Mouse (Mus musculus): ENCODE measurements around the gene Dis3. TPM values are rescaled to one million over a fixed set of nuclear protein-coding genes. Genes with fewer than 3 reads are reported as not detected.
A peak's percentile ranks its signal among the peaks of the same experiment; 100 is the strongest.

Gene Dis3
- 13.5 and 16.3 TPM in 2 replicates for total RNA-seq (2014; rRNA removed)
- polyA plus RNA-seq (2015; fragmentation: Nextera tagmentation; extraction: Ambion mirVana), result 25.7 and 26.1 TPM in 2 replicates

DNA sequence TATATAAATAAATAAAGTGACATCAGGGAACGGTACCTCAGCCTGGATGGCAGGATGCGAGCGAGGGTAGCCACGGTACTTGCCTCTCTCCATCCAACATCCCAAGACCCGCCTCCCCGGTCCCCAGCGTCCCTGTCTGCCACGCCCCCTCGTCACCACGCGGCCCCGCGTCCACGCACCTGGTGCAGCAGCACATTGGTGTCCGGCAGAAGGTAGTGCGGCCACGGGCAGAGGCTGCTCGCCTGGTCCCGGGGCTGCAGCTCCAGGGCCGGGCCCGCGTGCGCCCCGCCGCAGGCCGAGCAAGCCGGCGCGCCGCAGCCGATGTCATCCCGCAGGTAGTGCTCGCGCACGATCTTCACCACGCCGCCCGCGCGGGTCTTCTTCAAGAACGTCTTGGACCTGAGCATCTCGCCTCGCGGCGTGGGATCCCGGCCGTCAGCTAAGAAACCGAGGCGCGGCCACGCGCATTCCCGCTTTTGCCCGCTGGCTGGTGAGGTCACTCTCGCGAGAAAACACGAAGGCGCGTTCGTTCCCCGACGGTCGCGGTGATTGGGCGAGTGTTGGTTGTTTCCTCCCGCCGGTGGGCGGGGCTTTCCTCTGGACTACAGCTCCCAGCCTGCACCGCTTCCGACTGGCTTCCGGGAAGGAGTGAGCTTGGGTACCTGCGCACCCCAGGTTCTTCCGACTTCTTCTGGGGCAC lies at the start of gene Dis3, which contains the start of gene Pibf1:
Gene Dis3, minus strand, starts transcription at position 504 of the 700 bp plus-strand sequence.
Gene Pibf1, plus strand, starts transcription at position 158 of the 700 bp plus-strand sequence.
- H3K27me3 ChIP-seq (ENCODE audit: insufficient read depth, low read length), result no peaks in the 10 kb centered on the region
- peak within 1 kb of the TSS; percentile 76 for H3K4me2 ChIP-seq (ENCODE audit: low read depth, low read length)
- peak within 1 kb of the TSS; percentile 94 for H3K4me3 ChIP-seq (ENCODE audit: low read length)
- TF ChIP-seq CTCF (IDR thresholded peaks at IDR 0.05; ENCODE audit: low read depth), result no peak
- peak within 1 kb of the TSS; percentile 90 for H3K9ac ChIP-seq (replicated peaks; ENCODE audit: low read length)
- H3K4me1 ChIP-seq (ENCODE audit: insufficient read depth, low read length), result 0 out of 2 replicates have a peak, but pooled peaks cover 3% of the 10 kb centered on the region
- under 1% methylated on average over 73 of the region's 73 CpGs for WGBS
- H3K9me3 ChIP-seq (ENCODE audit: low read length), result no peaks in the 10 kb centered on the region
- peak; percentile 99 for ATAC-seq
- DNase-seq (ENCODE audit: low spot score), result peak; percentile 100
- peak within 1 kb of the TSS; percentile 93 for H3K27ac ChIP-seq
- peaks cover 17% of the 10 kb centered on the region; the same call in 1 of the 2 replicates for H3K36me3 ChIP-seq (ENCODE audit: insufficient read depth, low read length)

DNA sequence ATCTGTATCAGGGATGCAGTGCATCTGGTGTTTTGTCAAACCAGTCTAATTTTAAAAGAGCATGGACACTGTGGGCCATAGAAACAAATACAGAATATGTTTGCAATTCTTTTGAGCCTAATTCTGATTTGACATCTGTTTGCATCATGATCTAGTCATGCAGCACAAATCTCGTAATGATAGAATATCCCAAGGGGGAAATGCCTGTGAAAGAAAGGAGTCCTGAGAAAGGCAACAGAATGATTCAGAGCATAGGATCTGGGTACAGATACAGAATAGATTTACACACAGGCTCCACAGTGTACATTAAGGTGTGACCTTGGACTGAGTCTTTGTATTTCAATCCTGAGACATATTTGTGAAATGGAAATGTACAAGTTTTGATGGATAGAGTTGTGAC lies 47.3 kb upstream of the Dis3 start:
- no peak for DNase-seq (ENCODE audit: low spot score)

DNA sequence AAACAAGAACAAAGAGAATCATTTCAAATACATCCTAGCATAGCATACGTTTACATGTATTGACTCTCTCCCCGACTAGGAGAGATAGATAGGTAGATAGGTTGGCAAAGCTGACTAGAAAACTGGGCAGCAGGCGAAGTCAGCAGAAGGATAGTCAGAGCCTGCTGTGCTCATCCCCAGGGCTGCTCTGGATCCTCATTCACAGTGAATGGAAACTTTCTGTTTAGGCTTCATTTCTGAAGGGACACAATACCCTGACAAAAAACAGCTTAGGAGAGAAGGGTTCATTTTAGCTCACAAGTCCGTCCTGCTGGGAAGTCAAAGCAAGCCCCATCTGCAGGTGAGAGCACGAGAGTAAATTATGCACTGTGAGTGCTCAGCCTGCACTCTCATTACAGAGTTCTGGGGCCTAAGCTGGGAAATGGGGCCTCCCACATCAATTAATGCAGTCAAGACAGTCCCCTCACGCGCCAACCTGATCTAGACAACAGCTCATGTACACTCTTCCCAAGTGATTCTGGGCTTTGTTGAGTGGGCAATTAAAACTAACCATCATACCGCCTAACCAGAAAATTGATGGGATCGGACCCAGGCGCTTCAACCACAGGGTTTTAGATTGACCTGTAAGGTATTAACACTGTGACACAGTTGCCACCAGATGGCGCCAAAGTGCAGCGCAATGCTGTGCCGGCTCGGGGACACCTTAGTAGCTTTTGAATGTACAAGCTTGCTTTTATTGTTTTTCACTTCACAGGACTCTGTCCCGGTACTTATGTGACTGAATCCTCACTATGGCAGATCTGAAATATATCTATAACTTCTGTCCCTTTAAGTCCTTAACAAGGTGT lies 42.4 kb upstream of the Dis3 start:
- Histone ChIP-seq H3K4me3 (ENCODE audit: low read length) (no peak overlapping the region), H3K9me3 (ENCODE audit: low read length) (no peaks in the 10 kb centered on the region), H3K4me1 (ENCODE audit: insufficient read depth, low read length) (no peaks in the 10 kb centered on the region), H3K9ac (replicated peaks; ENCODE audit: low read length) (no peak overlapping the region), H3K36me3 (ENCODE audit: insufficient read depth, low read length) (peaks cover under 1% of the 10 kb centered on the region; the same call in 1 of the 2 replicates), H3K27ac (no peak overlapping the region), H3K27me3 (ENCODE audit: insufficient read depth, low read length) (no peaks in the 10 kb centered on the region), H3K4me2 (ENCODE audit: low read depth, low read length) (no peak overlapping the region)
- DNase-seq (ENCODE audit: low spot score) (peak; percentile 93), ATAC-seq (peak; percentile 92)
- WGBS, result 20% methylated on average over 15 of the region's 15 CpGs
- peak; percentile 95 for TF ChIP-seq CTCF (IDR thresholded peaks at IDR 0.05; ENCODE audit: low read depth)

More for the DNA sequence above, 47.3 kb upstream of the Dis3 start:
- TF ChIP-seq CTCF (IDR thresholded peaks at IDR 0.05; ENCODE audit: low read depth), result no peak
- no peak for ATAC-seq
- no peak overlapping the region for H3K4me3 ChIP-seq (ENCODE audit: low read length)
- WGBS, result 45% methylated on average over 1 of the region's 1 CpGs
- H3K4me2 ChIP-seq (ENCODE audit: low read depth, low read length), result no peak overlapping the region
- no peaks in the 10 kb centered on the region for H3K27me3 ChIP-seq (ENCODE audit: insufficient read depth, low read length)
- no peaks in the 10 kb centered on the region for H3K4me1 ChIP-seq (ENCODE audit: insufficient read depth, low read length)
- no peak overlapping the region for H3K9ac ChIP-seq (replicated peaks; ENCODE audit: low read length)
- no peaks in the 10 kb centered on the region for H3K36me3 ChIP-seq (ENCODE audit: insufficient read depth, low read length)
- H3K27ac ChIP-seq, result no peak overlapping the region
- H3K9me3 ChIP-seq (ENCODE audit: low read length), result no peaks in the 10 kb centered on the region

DNA sequence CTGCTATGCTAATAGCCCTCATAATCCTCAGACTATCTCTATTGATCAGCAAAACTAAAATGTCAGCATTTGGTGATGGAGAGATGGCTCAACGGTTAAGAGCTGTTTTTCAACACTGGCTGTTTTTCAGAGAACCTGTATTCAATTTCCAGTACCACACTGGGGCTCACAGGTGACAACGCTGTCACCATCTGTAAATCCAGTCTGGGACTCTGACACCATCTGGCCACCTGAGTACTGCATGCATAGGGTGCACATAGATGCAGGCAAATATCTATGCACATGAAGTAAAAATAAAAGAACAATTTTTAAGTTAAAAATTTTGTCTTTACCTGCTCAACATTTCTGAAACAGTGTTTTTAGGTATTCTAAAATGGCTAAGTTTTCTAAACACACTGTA lies 40.5 kb upstream of the Dis3 start:
- DNase-seq (ENCODE audit: low spot score), result no peak
- no peak overlapping the region for H3K27ac ChIP-seq
- WGBS, result 91% methylated on average over 2 of the region's 2 CpGs
- H3K9ac ChIP-seq (replicated peaks; ENCODE audit: low read length), result no peak overlapping the region
- H3K36me3 ChIP-seq (ENCODE audit: insufficient read depth, low read length), result peaks cover 5% of the 10 kb centered on the region; the same call in 1 of the 2 replicates
- ATAC-seq, result no peak
- H3K4me3 ChIP-seq (ENCODE audit: low read length), result no peak overlapping the region
- H3K27me3 ChIP-seq (ENCODE audit: insufficient read depth, low read length), result no peaks in the 10 kb centered on the region
- H3K4me2 ChIP-seq (ENCODE audit: low read depth, low read length), result no peak overlapping the region
- H3K9me3 ChIP-seq (ENCODE audit: low read length), result no peaks in the 10 kb centered on the region
- no peak for TF ChIP-seq CTCF (IDR thresholded peaks at IDR 0.05; ENCODE audit: low read depth)
- H3K4me1 ChIP-seq (ENCODE audit: insufficient read depth, low read length), result no peaks in the 10 kb centered on the region

DNA sequence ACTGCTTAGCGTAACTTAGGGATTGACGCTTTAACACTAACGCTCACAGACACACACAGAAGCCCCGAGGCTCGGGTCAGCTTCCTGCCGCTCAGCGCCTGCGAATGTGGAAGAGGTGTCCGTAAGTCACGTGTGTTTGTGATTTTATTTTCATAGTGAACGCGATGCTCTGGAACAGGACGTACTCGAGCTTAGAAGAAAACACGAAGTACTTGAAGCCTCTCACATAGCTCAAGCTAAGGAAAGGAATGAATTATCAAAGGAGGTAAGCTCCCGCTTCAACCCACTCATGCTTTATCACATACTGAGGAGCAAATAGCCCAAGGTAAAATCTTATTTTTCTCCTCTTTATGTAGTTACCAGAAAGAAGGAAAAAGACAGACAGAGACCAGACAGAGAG lies 36.7 kb upstream of the Dis3 start:
- Histone ChIP-seq H3K4me3 (ENCODE audit: low read length) (no peak overlapping the region), H3K36me3 (ENCODE audit: insufficient read depth, low read length) (peaks cover 10% of the 10 kb centered on the region; the same call in 1 of the 2 replicates), H3K27me3 (ENCODE audit: insufficient read depth, low read length) (no peaks in the 10 kb centered on the region), H3K4me1 (ENCODE audit: insufficient read depth, low read length) (no peaks in the 10 kb centered on the region), H3K27ac (no peak overlapping the region), H3K9ac (replicated peaks; ENCODE audit: low read length) (no peak overlapping the region), H3K9me3 (ENCODE audit: low read length) (no peaks in the 10 kb centered on the region), H3K4me2 (ENCODE audit: low read depth, low read length) (no peak overlapping the region)
- ATAC-seq, result no peak
- DNase-seq (ENCODE audit: low spot score), result no peak
- 93% methylated on average over 16 of the region's 16 CpGs for WGBS
- no peak for TF ChIP-seq CTCF (IDR thresholded peaks at IDR 0.05; ENCODE audit: low read depth)

DNA sequence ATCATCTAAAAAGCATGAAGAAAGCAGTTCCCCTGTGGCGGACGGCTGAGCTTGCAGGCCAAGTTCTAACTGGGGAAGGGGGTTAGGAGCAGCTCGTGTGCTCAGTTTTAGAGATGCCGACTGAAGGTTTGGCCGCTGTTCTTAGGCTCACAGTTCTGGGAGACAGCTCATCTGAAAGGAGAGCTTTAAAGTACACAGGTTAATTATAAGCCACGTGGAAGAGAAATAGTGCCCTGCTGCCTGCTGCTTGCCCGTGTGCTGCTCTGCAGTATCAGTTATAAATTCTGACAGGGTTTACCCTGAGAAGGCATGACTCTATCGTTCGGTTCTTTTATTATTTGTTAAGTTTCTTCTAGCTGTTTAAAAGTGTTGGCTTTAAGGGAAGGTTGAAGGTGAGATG lies 36.2 kb upstream of the Dis3 start:
- no peak overlapping the region for H3K9ac ChIP-seq (replicated peaks; ENCODE audit: low read length)

More for the DNA sequence above, 36.2 kb upstream of the Dis3 start:
- Histone ChIP-seq H3K9me3 (ENCODE audit: low read length) (no peaks in the 10 kb centered on the region), H3K27me3 (ENCODE audit: insufficient read depth, low read length) (no peaks in the 10 kb centered on the region), H3K4me1 (ENCODE audit: insufficient read depth, low read length) (no peaks in the 10 kb centered on the region), H3K4me2 (ENCODE audit: low read depth, low read length) (no peak overlapping the region), H3K4me3 (ENCODE audit: low read length) (no peak overlapping the region), H3K27ac (no peak overlapping the region), H3K36me3 (ENCODE audit: insufficient read depth, low read length) (peaks cover 10% of the 10 kb centered on the region; the same call in 1 of the 2 replicates)
- DNase-seq (ENCODE audit: low spot score) (no peak), ATAC-seq (no peak)
- no peak for TF ChIP-seq CTCF (IDR thresholded peaks at IDR 0.05; ENCODE audit: low read depth)
- WGBS, result 88% methylated on average over 9 of the region's 9 CpGs

Measured in hindbrain, postnatal 0 days (tissue).